Mouse (Mus musculus): ENCODE data around the gene Rxfp4. TPM values are rescaled to one million over a fixed set of nuclear protein-coding genes. Genes with fewer than 3 reads are reported as not detected.

Rxfp4 gene
- not detected for total RNA-seq (2021)
- long read RNA-seq, experiment 1: 0 reads
- long read RNA-seq, experiment 2: 0 reads

- no peak for DNase-seq (ENCODE audit: low spot score in 2 of 2)
These were observed at the start of gene Rxfp4 for GRCm38 (mm10) chr3:88652846-88653515. TSS of gene Rxfp4 (minus strand) at chr3:88653142.

DNA sequence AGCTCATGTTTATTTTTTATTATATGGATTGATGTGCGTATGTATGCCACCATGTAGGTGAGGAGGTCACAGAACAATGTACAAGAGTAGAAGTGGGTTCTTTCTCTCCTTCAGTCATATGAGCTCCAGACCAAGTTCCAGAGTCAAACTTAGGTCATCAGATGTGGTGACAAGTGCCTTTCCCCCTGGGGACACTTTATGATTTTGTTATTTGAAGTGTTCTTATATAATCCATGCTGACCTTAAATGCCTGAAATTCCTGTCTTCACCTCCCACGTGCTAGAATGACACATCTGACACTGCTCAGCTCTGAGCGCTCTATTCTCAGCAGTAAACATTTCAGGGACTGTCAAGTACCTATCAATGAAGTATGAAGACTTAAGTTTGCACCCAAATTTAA is 48.3 kb upstream of the Rxfp4 start:
- no peak for DNase-seq (ENCODE audit: low spot score in 2 of 2)

DNA sequence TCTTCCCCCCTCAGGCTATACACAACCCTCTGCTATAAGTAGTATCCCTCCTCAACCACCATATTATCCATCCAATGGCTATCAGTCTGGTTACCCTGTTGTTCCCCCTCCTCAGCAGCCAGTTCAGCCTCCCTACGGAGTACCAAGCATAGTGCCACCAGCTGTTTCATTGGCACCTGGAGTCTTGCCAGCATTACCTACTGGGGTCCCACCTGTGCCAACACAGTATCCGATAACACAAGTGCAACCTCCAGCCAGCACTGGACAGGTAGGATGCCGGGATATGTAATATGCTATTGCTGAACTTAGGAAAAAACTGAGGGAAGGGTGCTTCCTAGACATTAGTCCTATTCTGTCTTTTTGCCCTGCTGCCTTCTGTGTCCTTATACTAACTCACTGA is 47.3 kb upstream of the Rxfp4 start:
- no peak for DNase-seq (ENCODE audit: low spot score in 2 of 2)

DNA sequence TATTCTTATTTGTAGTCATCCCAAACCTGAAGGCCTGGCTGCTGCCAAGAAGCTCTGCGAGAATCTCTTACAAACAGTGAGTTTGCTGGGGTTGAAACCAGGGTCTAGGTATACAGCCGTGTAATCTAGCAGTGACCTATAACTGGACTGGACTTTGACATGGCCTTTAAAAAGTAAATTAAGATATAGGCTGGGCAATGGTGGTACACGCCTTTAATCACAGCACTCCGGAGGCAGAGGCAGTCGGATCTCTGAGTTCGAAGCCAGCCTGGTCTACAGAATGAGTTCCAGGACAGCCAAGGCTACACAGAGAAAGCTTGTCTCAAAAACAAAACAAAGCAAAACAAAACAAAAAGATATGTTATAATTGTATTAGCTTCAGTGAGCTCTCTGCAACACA is 45.9 kb upstream of the Rxfp4 start:
- DNase-seq (ENCODE audit: low spot score in 2 of 2): no peak

DNA sequence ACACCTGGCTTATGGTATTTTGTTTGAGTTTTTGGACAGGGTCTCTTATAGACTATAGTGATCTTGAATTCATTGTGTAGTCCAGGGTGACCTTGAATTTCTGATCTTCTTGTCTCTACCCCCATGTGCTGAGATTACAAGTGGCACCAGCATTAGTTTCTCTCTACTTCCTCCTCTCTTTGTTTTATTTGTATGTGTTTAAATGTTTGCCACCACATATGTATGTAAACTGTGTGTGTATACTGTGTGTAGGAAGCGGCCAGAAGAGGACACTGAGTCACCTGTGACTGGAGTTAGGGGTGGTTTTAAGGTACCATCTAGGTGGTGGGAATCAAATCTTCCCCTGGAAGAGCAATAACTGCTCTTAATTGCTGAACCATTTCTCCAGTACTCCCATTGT is 45.1 kb upstream of the Rxfp4 start:
- DNase-seq (ENCODE audit: low spot score in 2 of 2): no peak

DNA sequence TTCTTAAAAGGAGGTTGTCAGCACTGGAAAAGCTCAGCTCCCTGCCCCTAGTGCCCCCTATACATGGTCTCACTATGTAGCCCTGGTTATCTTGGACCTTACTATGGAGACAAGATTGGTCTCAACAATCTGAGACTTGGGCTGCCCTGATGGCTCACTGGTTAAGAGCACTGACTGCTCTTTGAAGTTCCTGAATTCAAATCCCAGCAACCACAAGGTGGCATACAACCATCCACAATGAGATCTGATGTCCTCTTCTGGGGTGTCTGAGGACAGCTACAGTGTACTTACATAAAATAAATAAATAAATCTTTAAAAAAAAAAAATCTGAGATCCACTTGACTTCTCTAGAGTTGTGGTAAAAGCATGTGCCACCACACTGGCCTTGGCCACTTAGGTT is 42.6 kb upstream of the Rxfp4 start:
- DNase-seq (ENCODE audit: low spot score in 2 of 2): no peak

- no peak for DNase-seq (ENCODE audit: low spot score in 2 of 2)
These were observed 36.1 kb upstream of the Rxfp4 start for GRCm38 (mm10) chr3:88689079-88689478.

DNA sequence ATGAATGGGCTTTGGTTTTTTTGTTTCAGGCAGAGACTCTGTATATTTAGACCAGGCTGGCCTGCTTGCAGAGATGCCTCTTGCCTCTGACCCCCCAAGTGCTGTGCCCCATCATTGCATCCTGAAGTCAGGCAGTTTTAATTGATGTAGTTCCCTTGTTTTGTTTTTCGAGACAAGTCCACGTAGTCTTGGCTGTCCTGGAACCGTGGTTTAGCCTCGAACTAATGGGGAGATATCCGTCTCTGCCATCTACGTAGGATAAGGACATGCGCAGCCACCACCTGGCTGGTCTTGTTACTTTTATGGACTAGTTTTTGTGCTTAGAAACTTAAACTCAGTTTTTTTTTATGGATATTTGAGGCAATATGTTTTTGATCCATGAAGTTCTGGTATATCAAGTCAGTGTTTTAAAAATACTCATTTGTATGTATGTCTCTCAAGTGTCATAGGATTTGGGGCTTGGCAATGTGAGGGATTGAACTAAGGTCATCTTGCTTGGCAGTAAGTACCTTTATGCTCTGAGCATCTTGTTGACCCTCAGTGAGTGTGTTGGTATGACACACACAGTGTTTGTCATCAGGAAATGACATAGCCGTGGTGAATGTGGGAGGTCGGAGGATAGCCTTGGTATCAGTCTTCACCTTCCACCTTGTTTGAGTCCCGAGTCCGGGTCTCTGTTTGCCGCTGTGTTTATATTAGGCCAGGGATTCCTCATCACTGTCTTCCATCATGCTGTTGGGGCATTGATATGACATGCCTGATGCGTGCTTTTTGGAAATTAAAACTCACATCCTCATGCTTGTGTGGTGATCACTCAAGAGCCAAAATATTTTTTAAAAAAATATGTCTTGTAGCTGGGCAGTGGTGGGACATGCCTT is 34.0 kb upstream of the Rxfp4 start:
- no peak for DNase-seq (ENCODE audit: low spot score in 2 of 2)

DNA sequence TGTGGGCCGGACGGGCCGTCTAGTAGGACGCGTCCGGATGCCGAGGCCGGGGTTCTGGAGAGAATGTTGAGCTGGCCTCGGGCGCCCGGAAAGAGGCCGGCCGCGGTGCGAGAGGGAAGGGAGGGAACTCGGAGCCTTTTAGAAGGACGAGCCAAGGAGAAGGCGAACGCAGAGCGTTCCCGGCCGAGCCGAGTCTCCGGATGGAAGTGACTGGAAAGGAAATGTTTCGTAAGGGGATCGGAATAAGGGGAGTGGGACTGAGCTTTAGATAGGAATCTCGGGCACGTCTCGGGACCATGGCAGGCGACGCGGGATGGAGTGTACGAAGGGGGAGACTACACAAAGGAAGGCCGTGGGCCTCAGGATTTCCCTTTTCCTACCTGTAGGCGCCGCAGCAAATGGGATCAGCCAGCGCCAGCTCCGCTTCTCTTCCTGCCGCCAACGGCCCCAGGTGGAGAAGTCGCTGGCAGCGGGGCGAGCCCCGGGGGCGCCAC is 33.1 kb upstream of the Rxfp4 start:
- DNase-seq (ENCODE audit: low spot score in 2 of 2): peak; percentile 11 to 14

GRCm38 (mm10) chr3:88684980-88685941 is 32.3 kb upstream of the Rxfp4 start, which contains the start of gene Khdc4:
TSS of gene Khdc4 (plus strand) at chr3:88685803.
- peak; percentile 88 to 93 for DNase-seq (ENCODE audit: low spot score in 2 of 2)

DNA sequence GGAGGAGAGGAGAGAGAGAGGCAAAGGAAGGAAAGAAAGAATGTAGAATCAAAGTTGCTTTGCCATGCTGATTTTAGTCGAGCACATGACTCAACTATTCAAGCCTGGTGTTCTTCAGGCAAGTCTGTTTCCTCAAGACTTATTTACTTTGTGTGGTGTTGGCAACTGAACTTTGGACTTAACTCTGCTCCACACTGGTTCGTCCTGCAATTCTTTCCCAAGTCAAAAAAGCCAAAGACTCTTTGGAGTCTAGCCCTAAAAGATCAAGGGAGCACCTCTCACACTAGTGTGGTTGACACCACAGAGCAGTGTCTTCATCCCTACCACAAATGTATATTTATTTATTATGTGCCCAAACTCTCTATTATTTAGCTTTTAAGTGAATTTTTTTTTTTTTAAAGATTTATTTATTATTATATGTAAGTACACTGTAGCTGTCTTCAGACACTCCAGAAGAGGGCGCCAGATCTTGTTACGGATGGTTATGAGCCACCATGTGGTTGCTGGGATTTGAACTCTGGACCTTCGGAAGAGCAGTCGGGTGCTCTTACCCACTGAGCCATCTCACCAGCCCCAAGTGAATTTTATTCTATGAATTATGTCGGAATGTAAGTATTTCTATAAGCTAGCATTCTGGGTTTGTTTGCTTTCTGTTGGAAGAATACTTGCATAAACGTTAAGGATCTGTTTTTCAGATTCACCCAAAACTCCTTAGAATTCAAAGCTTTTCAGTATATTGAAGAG is 31.5 kb upstream of the Rxfp4 start:
- DNase-seq (ENCODE audit: low spot score in 2 of 2): no peak

DNA sequence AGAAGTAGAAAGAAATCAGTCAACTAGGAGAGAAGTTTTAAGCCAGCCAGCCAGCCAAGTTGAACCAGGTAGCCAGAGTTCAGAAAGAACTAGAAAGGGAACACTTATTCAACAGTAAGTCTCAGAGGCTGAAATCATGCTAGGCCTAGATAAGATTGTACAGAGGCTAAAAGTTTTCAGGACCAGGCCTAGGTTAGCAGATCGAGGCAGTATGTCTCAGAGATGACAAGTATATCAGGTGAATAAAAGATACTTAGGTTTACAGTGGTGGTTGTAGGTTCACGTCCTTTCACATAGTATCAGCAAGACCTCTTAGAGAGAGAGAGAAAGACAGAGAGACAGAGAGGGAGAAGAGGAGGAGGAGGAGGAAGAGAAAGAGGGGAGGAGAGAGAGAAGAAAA is 30.9 kb upstream of the Rxfp4 start:
- DNase-seq (ENCODE audit: low spot score in 2 of 2): no peak

GRCm38 (mm10) chr3:88677399-88677798 is 24.5 kb upstream of the Rxfp4 start:
- DNase-seq (ENCODE audit: low spot score in 2 of 2): peak; percentile 21 to 33

DNA sequence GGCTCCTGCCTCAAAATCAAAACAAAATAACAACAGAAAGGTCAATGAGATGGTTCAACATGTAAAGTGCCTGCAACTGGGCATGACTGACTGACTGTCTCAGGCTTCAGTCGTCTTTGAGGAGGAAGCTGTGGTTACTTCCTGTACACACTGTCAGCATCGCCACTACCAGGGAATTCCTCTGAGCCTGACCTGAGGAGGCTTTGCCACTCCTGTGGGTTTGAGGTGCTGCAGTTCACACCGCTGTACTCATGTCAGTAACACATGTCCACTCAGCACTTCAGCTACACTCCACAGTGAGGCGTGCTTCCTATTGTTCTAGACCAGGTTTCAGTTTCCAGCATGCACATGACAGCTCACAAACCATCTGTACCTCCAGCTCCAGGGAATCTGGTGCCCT is 11.2 kb upstream of the Rxfp4 start:
- no peak for DNase-seq (ENCODE audit: low spot score in 2 of 2)

DNA sequence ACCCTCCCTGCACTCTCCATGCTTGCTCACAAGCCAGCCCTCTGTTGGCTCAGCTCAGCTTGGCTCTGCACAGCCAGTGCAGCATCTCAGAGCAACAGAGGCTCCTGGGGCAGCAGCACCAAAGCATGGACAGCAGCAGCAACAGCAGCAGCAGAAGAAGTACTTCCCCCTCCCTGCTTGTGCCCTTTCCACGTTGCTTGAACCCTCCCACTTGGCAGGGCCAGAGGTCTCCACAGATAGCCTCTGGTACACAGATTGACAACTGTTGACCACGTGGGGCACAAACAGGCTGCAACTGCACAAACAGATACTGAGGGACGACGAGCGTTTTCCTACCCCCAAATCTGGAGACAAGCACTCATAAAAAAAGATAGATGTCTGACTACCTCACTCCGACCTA is 6.9 kb upstream of the Rxfp4 start:
- no peak for DNase-seq (ENCODE audit: low spot score in 2 of 2)

DNA sequence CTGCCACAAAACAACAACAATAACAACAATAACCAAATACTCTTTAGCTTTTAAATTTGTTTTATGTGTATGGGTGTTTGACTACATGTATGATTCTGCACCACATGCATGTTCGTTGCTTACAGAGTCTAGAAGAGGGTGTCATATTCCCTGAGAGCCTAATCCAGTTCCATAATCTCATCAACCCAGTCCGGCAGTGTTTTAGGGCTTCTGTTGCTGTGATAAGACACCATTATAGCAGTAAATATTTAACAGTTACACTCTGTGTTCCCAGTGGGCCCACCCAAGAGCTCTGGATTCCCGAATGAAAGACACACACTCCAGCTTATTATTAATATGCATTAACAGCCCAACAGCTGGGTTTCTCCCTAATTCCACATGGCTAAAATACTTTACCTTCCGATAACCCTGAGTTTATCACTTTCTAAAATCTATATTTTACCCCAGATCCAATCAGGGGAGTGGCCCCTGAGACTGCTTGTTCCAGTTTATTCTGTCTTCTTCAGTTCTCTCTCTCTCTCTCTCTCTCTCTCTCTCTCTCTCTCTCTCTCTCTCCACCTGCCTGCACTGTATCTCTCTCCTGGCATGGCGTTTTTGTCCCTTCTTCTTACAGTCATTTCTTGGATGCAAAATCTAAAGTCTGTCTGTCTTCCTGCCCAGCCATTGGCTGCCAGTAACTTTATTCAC is 5.6 kb upstream of the Rxfp4 start:
- no peak for DNase-seq (ENCODE audit: low spot score in 2 of 2)

DNA sequence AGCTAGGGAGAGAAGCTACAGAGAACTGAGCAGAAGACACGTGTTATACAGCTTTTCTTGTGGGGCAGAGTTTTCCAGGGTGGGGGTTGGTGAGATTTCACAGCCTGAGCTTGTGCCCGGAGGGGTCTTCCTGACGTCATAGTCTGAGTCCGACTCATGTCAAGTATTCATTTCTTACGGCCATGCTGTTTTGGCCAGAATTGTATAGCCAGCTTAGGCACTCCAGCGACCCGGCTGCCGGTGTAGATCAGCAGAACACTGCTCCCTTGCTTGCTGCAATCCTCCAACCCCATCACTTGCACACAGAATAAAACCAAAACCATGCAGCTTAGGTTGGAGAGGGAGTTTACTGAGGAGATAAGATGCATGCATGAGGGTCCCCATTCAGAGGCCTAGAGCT is 2.7 kb upstream of the Rxfp4 start:
- no peak for DNase-seq (ENCODE audit: low spot score in 2 of 2)

- no peak for DNase-seq (ENCODE audit: low spot score in 2 of 2)
These were observed 1.7 kb upstream of the Rxfp4 start for GRCm38 (mm10) chr3:88654621-88655020.

DNA sequence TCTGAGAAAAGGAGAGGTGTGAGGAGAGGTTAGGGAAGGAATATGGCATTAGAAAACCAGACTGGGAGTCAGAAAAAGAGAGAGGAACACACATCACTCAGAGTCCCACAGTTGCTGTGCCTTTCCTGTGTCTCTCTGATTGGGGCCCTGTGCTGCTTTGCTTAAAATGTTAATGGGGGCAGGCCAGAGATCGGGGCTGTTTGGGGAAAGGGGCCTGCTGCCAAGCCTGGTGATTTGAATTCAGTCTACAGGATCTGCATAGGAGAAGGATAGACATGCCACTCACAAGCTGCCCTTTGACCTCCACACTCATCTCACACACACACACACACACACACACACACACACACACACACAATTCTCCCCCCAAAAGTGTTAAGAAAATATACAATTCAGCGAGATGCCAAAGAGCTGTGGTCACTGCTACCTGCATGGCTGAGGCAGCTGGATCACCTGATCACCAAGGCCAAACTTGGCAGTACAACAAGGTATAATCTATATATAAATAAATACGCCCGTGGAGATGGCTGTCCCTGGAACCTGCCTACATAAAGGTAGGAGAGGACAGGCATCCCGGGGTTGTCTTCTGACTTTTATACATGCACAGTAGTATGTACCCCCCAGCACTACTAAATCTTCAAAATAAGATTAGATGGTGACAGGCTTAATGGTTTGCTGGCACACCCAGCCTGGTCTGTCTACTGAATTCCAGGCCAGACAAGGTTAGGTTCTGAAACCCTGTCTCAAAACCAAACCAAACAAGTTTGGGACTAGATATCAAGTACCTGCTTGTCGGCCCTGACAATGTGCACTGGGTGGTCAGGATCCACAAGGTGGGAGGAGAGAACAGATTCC is 801 bp upstream of the Rxfp4 start:
- no peak for DNase-seq (ENCODE audit: low spot score in 2 of 2)
